Mouse (Mus musculus): ENCODE measurements at regions not wholly inside any gene's neighbourhood (a gene's known extent, or its start where the extent isn't known, plus 50 kb on each side); places are given as distances from the start of the nearest gene placed in this dataset.

GRCm38 (mm10) chr6:50781271-50781670 lies 127.0 kb upstream of the Npvf start:
- H3K36me3 ChIP-seq (replicated peaks; ENCODE audit: control insufficient read depth, insufficient read depth, low read depth, low read length), result no peaks in the 10 kb centered on the region
- no peaks in the 10 kb centered on the region for H3K9me3 ChIP-seq (replicated peaks; ENCODE audit: control insufficient read depth, low read length)
- H3K4me1 ChIP-seq (ENCODE audit: control insufficient read depth, insufficient read depth, low read length), result no peaks in the 10 kb centered on the region; the same call in 1 of the 2 replicates
- no peak overlapping the region for H3K27ac ChIP-seq (replicated peaks; ENCODE audit: low read depth, low read length)
- no peak overlapping the region for H3K4me3 ChIP-seq (ENCODE audit: low read depth, low read length)
- DNase-seq (ENCODE audit: low spot score) (no peak), ATAC-seq (replicated peaks; ENCODE audit: insufficient number of reproducible peaks, low FRiP score, low TSS enrichment, low read depth) (no peak)
- no peaks in the 10 kb centered on the region for H3K27me3 ChIP-seq (ENCODE audit: control insufficient read depth, insufficient read depth, low read length)
- no peak overlapping the region for H3K9ac ChIP-seq (replicated peaks; ENCODE audit: low read length)
- WGBS, result 89% methylated on average over 10 of the region's 10 CpGs
- H3K4me2 ChIP-seq (ENCODE audit: low read depth, low read length), result no peak overlapping the region

DNA sequence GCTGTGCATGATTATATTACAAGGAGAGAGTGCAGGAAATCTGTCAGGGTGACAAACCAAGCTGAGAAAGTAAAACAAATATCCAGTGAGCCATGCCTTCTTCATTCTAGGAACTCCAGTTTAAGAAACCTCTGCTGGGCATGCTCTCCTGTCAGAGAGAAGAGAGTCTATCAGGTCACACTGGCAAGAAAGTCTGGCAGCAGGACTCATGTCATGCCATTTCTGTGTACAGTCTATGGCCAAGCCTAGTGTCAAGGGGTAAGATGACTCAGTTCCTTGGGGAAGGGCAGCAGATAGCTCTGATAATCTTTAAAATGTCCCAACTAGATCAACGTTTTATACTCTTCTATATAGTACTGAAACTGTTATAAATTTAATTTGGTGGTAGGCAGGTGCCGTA lies 128.0 kb upstream of the Npvf start:
- Histone ChIP-seq H3K4me1 (ENCODE audit: control insufficient read depth, insufficient read depth, low read length) (no peaks in the 10 kb centered on the region; the same call in 1 of the 2 replicates), H3K27ac (replicated peaks; ENCODE audit: low read depth, low read length) (no peak overlapping the region), H3K9ac (replicated peaks; ENCODE audit: low read length) (no peak overlapping the region; the same call in 1 of the 2 replicates), H3K27me3 (ENCODE audit: control insufficient read depth, insufficient read depth, low read length) (no peaks in the 10 kb centered on the region), H3K36me3 (replicated peaks; ENCODE audit: control insufficient read depth, insufficient read depth, low read depth, low read length) (no peaks in the 10 kb centered on the region), H3K4me3 (ENCODE audit: low read depth, low read length) (no peak overlapping the region), H3K9me3 (replicated peaks; ENCODE audit: control insufficient read depth, low read length) (no peaks in the 10 kb centered on the region), H3K4me2 (ENCODE audit: low read depth, low read length) (no peak overlapping the region)
- no peak for DNase-seq (ENCODE audit: low spot score)
- 84% methylated on average over 2 of the region's 2 CpGs for WGBS
- no peak for ATAC-seq (replicated peaks; ENCODE audit: insufficient number of reproducible peaks, low FRiP score, low TSS enrichment, low read depth)

GRCm38 (mm10) chr6:50783494-50783893 lies 129.3 kb upstream of the Npvf start:
- ATAC-seq (replicated peaks; ENCODE audit: insufficient number of reproducible peaks, low FRiP score, low TSS enrichment, low read depth) (no peak), DNase-seq (ENCODE audit: low spot score) (no peak)
- Histone ChIP-seq H3K36me3 (replicated peaks; ENCODE audit: control insufficient read depth, insufficient read depth, low read depth, low read length) (no peaks in the 10 kb centered on the region), H3K4me3 (ENCODE audit: low read depth, low read length) (no peak overlapping the region), H3K27ac (replicated peaks; ENCODE audit: low read depth, low read length) (no peak overlapping the region), H3K4me1 (ENCODE audit: control insufficient read depth, insufficient read depth, low read length) (no peaks in the 10 kb centered on the region; the same call in 1 of the 2 replicates), H3K9me3 (replicated peaks; ENCODE audit: control insufficient read depth, low read length) (no peaks in the 10 kb centered on the region), H3K27me3 (ENCODE audit: control insufficient read depth, insufficient read depth, low read length) (no peaks in the 10 kb centered on the region), H3K4me2 (ENCODE audit: low read depth, low read length) (no peak overlapping the region), H3K9ac (replicated peaks; ENCODE audit: low read length) (no peak overlapping the region)
- 84% methylated on average over 10 of the region's 10 CpGs for WGBS

- DNase-seq (ENCODE audit: low spot score) (no peak), ATAC-seq (replicated peaks; ENCODE audit: insufficient number of reproducible peaks, low FRiP score, low TSS enrichment, low read depth) (no peak)
- no peak overlapping the region for H3K4me3 ChIP-seq (ENCODE audit: low read depth, low read length)
- WGBS, result 88% methylated on average over 6 of the region's 6 CpGs
- no peak overlapping the region for H3K9ac ChIP-seq (replicated peaks; ENCODE audit: low read length)
- H3K4me2 ChIP-seq (ENCODE audit: low read depth, low read length), result no peak overlapping the region
- H3K27me3 ChIP-seq (ENCODE audit: control insufficient read depth, insufficient read depth, low read length), result no peaks in the 10 kb centered on the region
- H3K27ac ChIP-seq (replicated peaks; ENCODE audit: low read depth, low read length), result no peak overlapping the region
- H3K36me3 ChIP-seq (replicated peaks; ENCODE audit: control insufficient read depth, insufficient read depth, low read depth, low read length), result no peaks in the 10 kb centered on the region
- H3K9me3 ChIP-seq (replicated peaks; ENCODE audit: control insufficient read depth, low read length), result no peaks in the 10 kb centered on the region
- no peaks in the 10 kb centered on the region; the same call in 1 of the 2 replicates for H3K4me1 ChIP-seq (ENCODE audit: control insufficient read depth, insufficient read depth, low read length)
Measured at GRCm38 (mm10) chr6:50784381-50784780, 130.1 kb upstream of the Npvf start.

DNA sequence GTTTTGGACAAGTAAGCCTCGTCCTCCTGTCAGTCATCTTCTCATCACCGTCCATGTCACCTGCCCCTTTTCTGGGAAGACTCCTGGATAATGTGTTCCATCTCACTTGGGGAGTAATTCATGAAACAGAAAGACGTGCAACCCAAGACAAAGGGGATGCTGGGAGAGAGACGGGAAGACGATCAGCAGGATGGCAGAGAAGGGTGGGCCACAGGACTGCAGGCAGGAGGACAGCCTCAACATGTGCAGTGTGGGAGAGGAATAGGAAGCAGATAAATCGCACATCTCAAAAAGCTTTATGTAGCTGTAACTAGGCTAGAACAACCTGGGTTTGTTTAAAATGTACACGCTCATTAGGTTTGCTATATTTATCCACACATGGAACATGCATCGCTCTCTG lies 133.4 kb upstream of the Npvf start:
- ATAC-seq (replicated peaks; ENCODE audit: insufficient number of reproducible peaks, low FRiP score, low TSS enrichment, low read depth) (no peak), DNase-seq (ENCODE audit: low spot score) (no peak)
- WGBS, result 89% methylated on average over 8 of the region's 8 CpGs
- Histone ChIP-seq H3K9me3 (replicated peaks; ENCODE audit: control insufficient read depth, low read length) (no peaks in the 10 kb centered on the region), H3K4me2 (ENCODE audit: low read depth, low read length) (no peak overlapping the region), H3K9ac (replicated peaks; ENCODE audit: low read length) (no peak overlapping the region), H3K4me3 (ENCODE audit: low read depth, low read length) (no peak overlapping the region), H3K27ac (replicated peaks; ENCODE audit: low read depth, low read length) (no peak overlapping the region), H3K4me1 (ENCODE audit: control insufficient read depth, insufficient read depth, low read length) (no peaks in the 10 kb centered on the region), H3K36me3 (replicated peaks; ENCODE audit: control insufficient read depth, insufficient read depth, low read depth, low read length) (no peaks in the 10 kb centered on the region), H3K27me3 (ENCODE audit: control insufficient read depth, insufficient read depth, low read length) (no peaks in the 10 kb centered on the region)

- no peaks in the 10 kb centered on the region for H3K9me3 ChIP-seq (replicated peaks; ENCODE audit: control insufficient read depth, low read length)
- H3K27ac ChIP-seq (replicated peaks; ENCODE audit: low read depth, low read length), result no peak overlapping the region
- H3K27me3 ChIP-seq (ENCODE audit: control insufficient read depth, insufficient read depth, low read length), result no peaks in the 10 kb centered on the region
- WGBS, result 71% methylated on average over 4 of the region's 4 CpGs
- no peaks in the 10 kb centered on the region for H3K36me3 ChIP-seq (replicated peaks; ENCODE audit: control insufficient read depth, insufficient read depth, low read depth, low read length)
- DNase-seq (ENCODE audit: low spot score), result no peak
- no peak overlapping the region for H3K4me3 ChIP-seq (ENCODE audit: low read depth, low read length)
- no peak overlapping the region for H3K4me2 ChIP-seq (ENCODE audit: low read depth, low read length)
- no peaks in the 10 kb centered on the region for H3K4me1 ChIP-seq (ENCODE audit: control insufficient read depth, insufficient read depth, low read length)
- no peak overlapping the region for H3K9ac ChIP-seq (replicated peaks; ENCODE audit: low read length)
- no peak for ATAC-seq (replicated peaks; ENCODE audit: insufficient number of reproducible peaks, low FRiP score, low TSS enrichment, low read depth)
Measured at GRCm38 (mm10) chr6:50799963-50800362, 145.7 kb upstream of the Npvf start.

DNA sequence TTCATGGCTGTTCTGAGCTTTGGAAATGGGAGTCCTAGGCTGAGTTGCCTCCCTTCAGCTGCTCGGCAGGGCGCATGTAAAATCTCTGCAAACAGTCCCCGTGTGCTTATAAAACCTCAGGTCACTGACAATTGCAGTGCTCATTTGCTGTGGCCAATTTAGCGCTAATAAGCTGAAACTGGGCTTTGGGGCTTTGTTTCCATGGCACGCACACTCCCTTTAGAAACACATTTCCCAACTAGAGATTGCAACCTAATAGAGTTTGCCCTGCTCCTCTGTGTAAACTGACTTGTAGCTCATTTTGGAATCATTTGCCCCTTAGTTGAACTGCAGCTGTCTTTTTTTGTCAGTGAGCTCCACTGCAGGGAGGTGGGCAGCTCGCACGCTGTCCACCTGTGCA lies 148.7 kb upstream of the Npvf start:
- Histone ChIP-seq H3K36me3 (replicated peaks; ENCODE audit: control insufficient read depth, insufficient read depth, low read depth, low read length) (no peaks in the 10 kb centered on the region), H3K27me3 (ENCODE audit: control insufficient read depth, insufficient read depth, low read length) (no peaks in the 10 kb centered on the region), H3K9ac (replicated peaks; ENCODE audit: low read length) (no peak overlapping the region), H3K27ac (replicated peaks; ENCODE audit: low read depth, low read length) (no peak overlapping the region), H3K9me3 (replicated peaks; ENCODE audit: control insufficient read depth, low read length) (no peaks in the 10 kb centered on the region), H3K4me3 (ENCODE audit: low read depth, low read length) (no peak overlapping the region), H3K4me1 (ENCODE audit: control insufficient read depth, insufficient read depth, low read length) (no peaks in the 10 kb centered on the region), H3K4me2 (ENCODE audit: low read depth, low read length) (no peak overlapping the region)
- 44% methylated on average over 7 of the region's 7 CpGs for WGBS
- DNase-seq (ENCODE audit: low spot score), result no peak
- ATAC-seq (replicated peaks; ENCODE audit: insufficient number of reproducible peaks, low FRiP score, low TSS enrichment, low read depth), result no peak

GRCm38 (mm10) chr6:50804477-50805005 lies 150.3 kb upstream of the Npvf start:
- Histone ChIP-seq H3K9me3 (replicated peaks; ENCODE audit: control insufficient read depth, low read length) (no peaks in the 10 kb centered on the region), H3K4me2 (ENCODE audit: low read depth, low read length) (no peak overlapping the region), H3K4me1 (ENCODE audit: control insufficient read depth, insufficient read depth, low read length) (peaks cover 4% of the 10 kb centered on the region), H3K27ac (replicated peaks; ENCODE audit: low read depth, low read length) (no peak overlapping the region), H3K4me3 (ENCODE audit: low read depth, low read length) (no peak overlapping the region), H3K27me3 (ENCODE audit: control insufficient read depth, insufficient read depth, low read length) (no peaks in the 10 kb centered on the region), H3K9ac (replicated peaks; ENCODE audit: low read length) (no peak overlapping the region), H3K36me3 (replicated peaks; ENCODE audit: control insufficient read depth, insufficient read depth, low read depth, low read length) (no peaks in the 10 kb centered on the region)
- DNase-seq (ENCODE audit: low spot score) (no peak), ATAC-seq (replicated peaks; ENCODE audit: insufficient number of reproducible peaks, low FRiP score, low TSS enrichment, low read depth) (no peak)
- 81% methylated on average over 4 of the region's 4 CpGs for WGBS

Data from embryonic facial prominence, embryonic 11.5 days (tissue).